Mouse (Mus musculus): Measurements from ENCODE around the gene Hoxb4. TPM values are rescaled to one million over a fixed set of nuclear protein-coding genes. Genes with fewer than 3 reads are reported as not detected.

The Hoxb4 gene
- total and polyA plus RNA-seq, 2 experiments from 2014 or later, result 0.66 TPM; not detected in 1

- Histone ChIP-seq H3K9me3 (ENCODE audit: low read length) (no peaks in the 10 kb centered on the region), H3K4me3 (ENCODE audit: low read depth, low read length) (no peak overlapping the region), H3K27ac (ENCODE audit: low read depth, low read length) (no peak overlapping the region), H3K4me1 (ENCODE audit: insufficient read depth, low read length) (no peaks in the 10 kb centered on the region), H3K4me2 (ENCODE audit: low read depth, low read length, poor library complexity, severe bottlenecking) (no peak overlapping the region), H3K9ac (replicated peaks; ENCODE audit: low read length, poor library complexity, severe bottlenecking) (no peak overlapping the region), H3K36me3 (ENCODE audit: insufficient read depth, low read length) (no peaks in the 10 kb centered on the region), H3K27me3 (ENCODE audit: insufficient read depth, low read length) (peaks cover 93% of the 10 kb centered on the region)
- DNase-seq (ENCODE audit: low spot score) (no peak), ATAC-seq (ENCODE audit: low FRiP score) (no peak)
- no peak for TF ChIP-seq CTCF (IDR thresholded peaks at IDR 0.05)
- 24% methylated on average over 2 of the region's 2 CpGs for WGBS
Observed at GRCm38 (mm10) chr11:96313134-96313533, 4.9 kb upstream of the Hoxb4 start.

GRCm38 (mm10) chr11:96313806-96314428, 4.2 kb upstream of the Hoxb4 start:
- 3% methylated on average over 12 of the region's 12 CpGs for WGBS
- Histone ChIP-seq H3K4me2 (ENCODE audit: low read depth, low read length, poor library complexity, severe bottlenecking) (no peak overlapping the region), H3K9me3 (ENCODE audit: low read length) (no peaks in the 10 kb centered on the region), H3K27ac (ENCODE audit: low read depth, low read length) (no peak overlapping the region), H3K9ac (replicated peaks; ENCODE audit: low read length, poor library complexity, severe bottlenecking) (no peak overlapping the region), H3K36me3 (ENCODE audit: insufficient read depth, low read length) (no peaks in the 10 kb centered on the region), H3K4me3 (ENCODE audit: low read depth, low read length) (no peak overlapping the region), H3K4me1 (ENCODE audit: insufficient read depth, low read length) (no peaks in the 10 kb centered on the region), H3K27me3 (ENCODE audit: insufficient read depth, low read length) (peaks cover 93% of the 10 kb centered on the region)
- DNase-seq (ENCODE audit: low spot score) (no peak), ATAC-seq (ENCODE audit: low FRiP score) (no peak)
- no peak for TF ChIP-seq CTCF (IDR thresholded peaks at IDR 0.05)

GRCm38 (mm10) chr11:96314671-96315343, 3.3 kb upstream of the Hoxb4 start:
- WGBS, result under 1% methylated on average over 34 of the region's 34 CpGs
- DNase-seq (ENCODE audit: low spot score) (no peak), ATAC-seq (ENCODE audit: low FRiP score) (no peak)
- Histone ChIP-seq H3K9ac (replicated peaks; ENCODE audit: low read length, poor library complexity, severe bottlenecking) (no peak overlapping the region), H3K36me3 (ENCODE audit: insufficient read depth, low read length) (no peaks in the 10 kb centered on the region), H3K27ac (ENCODE audit: low read depth, low read length) (no peak overlapping the region), H3K4me1 (ENCODE audit: insufficient read depth, low read length) (no peaks in the 10 kb centered on the region), H3K4me3 (ENCODE audit: low read depth, low read length) (no peak overlapping the region), H3K4me2 (ENCODE audit: low read depth, low read length, poor library complexity, severe bottlenecking) (no peak overlapping the region), H3K27me3 (ENCODE audit: insufficient read depth, low read length) (peaks cover 93% of the 10 kb centered on the region), H3K9me3 (ENCODE audit: low read length) (no peaks in the 10 kb centered on the region)
- no peak for TF ChIP-seq CTCF (IDR thresholded peaks at IDR 0.05)

- no peak overlapping the region for H3K27ac ChIP-seq (ENCODE audit: low read depth, low read length)
- H3K9ac ChIP-seq (replicated peaks; ENCODE audit: low read length, poor library complexity, severe bottlenecking), result no peak overlapping the region
- no peaks in the 10 kb centered on the region for H3K4me1 ChIP-seq (ENCODE audit: insufficient read depth, low read length)
- H3K9me3 ChIP-seq (ENCODE audit: low read length), result no peaks in the 10 kb centered on the region
- WGBS, result 7% methylated on average over 5 of the region's 5 CpGs
- ATAC-seq (ENCODE audit: low FRiP score), result no peak
- H3K4me2 ChIP-seq (ENCODE audit: low read depth, low read length, poor library complexity, severe bottlenecking), result no peak overlapping the region
- peaks cover 93% of the 10 kb centered on the region for H3K27me3 ChIP-seq (ENCODE audit: insufficient read depth, low read length)
- TF ChIP-seq CTCF (IDR thresholded peaks at IDR 0.05), result no peak
- DNase-seq (ENCODE audit: low spot score), result no peak
- no peak overlapping the region for H3K4me3 ChIP-seq (ENCODE audit: low read depth, low read length)
- H3K36me3 ChIP-seq (ENCODE audit: insufficient read depth, low read length), result no peaks in the 10 kb centered on the region
Observed at GRCm38 (mm10) chr11:96315344-96315681, 2.8 kb upstream of the Hoxb4 start.

GRCm38 (mm10) chr11:96316696-96317607, 1.1 kb upstream of the Hoxb4 start:
- no peak overlapping the region for H3K4me2 ChIP-seq (ENCODE audit: low read depth, low read length, poor library complexity, severe bottlenecking)
- H3K4me3 ChIP-seq (ENCODE audit: low read depth, low read length), result no peak overlapping the region
- no peak overlapping the region for H3K27ac ChIP-seq (ENCODE audit: low read depth, low read length)
- ATAC-seq (ENCODE audit: low FRiP score), result no peak
- TF ChIP-seq CTCF (IDR thresholded peaks at IDR 0.05), result no peak
- H3K9me3 ChIP-seq (ENCODE audit: low read length), result no peaks in the 10 kb centered on the region
- H3K36me3 ChIP-seq (ENCODE audit: insufficient read depth, low read length), result no peaks in the 10 kb centered on the region
- 9% methylated on average over 18 of the region's 18 CpGs for WGBS
- no peak overlapping the region for H3K9ac ChIP-seq (replicated peaks; ENCODE audit: low read length, poor library complexity, severe bottlenecking)
- DNase-seq (ENCODE audit: low spot score), result no peak
- H3K4me1 ChIP-seq (ENCODE audit: insufficient read depth, low read length), result no peaks in the 10 kb centered on the region
- H3K27me3 ChIP-seq (ENCODE audit: insufficient read depth, low read length), result peaks cover 92% of the 10 kb centered on the region
